Mouse (Mus musculus): ENCODE results near the gene Evx2.

DNA sequence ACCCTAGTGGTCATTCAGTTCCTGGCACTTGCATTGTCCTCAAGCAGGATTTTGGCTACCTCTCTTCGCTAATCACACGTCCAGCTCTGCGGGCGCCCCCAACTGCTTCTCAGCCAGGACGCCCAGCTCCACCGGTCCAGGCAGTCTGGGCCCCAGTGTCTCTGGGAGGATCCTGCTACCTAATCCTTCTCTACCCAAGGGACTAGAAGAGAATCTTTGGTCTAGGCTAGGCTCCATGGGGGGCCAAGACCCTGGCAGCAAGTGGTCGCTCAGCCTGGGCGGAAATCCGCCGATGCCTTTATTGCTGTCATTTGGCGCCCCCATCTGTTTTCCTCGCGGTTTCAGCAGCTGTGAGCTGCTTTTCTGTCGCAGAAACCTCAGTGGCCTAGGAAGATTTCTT, 2.3 kb upstream of the Evx2 start:
- TF ChIP-seq GATA1 (IDR thresholded peaks at IDR 0.05; ENCODE audit: borderline replicate concordance, low read length) (no peak), FLI1 (IDR thresholded peaks at IDR 0.05; ENCODE audit: low read length) (no peak)
